Mouse (Mus musculus) spleen, adult 2 months (tissue): Measurements from ENCODE around the gene Gm17728.

Experiments used
- CTCF ChIP-seq: fragments of 200-500 bp; IDR thresholded peaks from 2 replicates; pipeline ENCODE4 v1.5.1; 2011; ENCODE audit warnings: mild to moderate bottlenecking, inconsistent platforms; ENCODE audit not compliant: insufficient read depth, insufficient read length, insufficient replicate concordance; ENCODE audit errors: extremely low read depth
- POLR2A ChIP-seq: fragments of 200-500 bp; IDR thresholded peaks from 2 replicates; pipeline ENCODE4 v1.6.1; 2011; ENCODE audit warnings: low read depth, low read length, inconsistent platforms

GRCm38 (mm10) chr17:9439997-9440655, 18.3 kb downstream of the Gm17728 start:
- no peak for TF ChIP-seq POLR2A
- no peak for TF ChIP-seq CTCF
